Mouse (Mus musculus): ENCODE data around the gene Zscan12. TPM values are rescaled to one million over a fixed set of nuclear protein-coding genes. Genes with fewer than 3 reads are reported as not detected.

Zscan12 gene
- polyA plus RNA-seq, 1 experiment from 2014 or later = 9.7 TPM

DNA sequence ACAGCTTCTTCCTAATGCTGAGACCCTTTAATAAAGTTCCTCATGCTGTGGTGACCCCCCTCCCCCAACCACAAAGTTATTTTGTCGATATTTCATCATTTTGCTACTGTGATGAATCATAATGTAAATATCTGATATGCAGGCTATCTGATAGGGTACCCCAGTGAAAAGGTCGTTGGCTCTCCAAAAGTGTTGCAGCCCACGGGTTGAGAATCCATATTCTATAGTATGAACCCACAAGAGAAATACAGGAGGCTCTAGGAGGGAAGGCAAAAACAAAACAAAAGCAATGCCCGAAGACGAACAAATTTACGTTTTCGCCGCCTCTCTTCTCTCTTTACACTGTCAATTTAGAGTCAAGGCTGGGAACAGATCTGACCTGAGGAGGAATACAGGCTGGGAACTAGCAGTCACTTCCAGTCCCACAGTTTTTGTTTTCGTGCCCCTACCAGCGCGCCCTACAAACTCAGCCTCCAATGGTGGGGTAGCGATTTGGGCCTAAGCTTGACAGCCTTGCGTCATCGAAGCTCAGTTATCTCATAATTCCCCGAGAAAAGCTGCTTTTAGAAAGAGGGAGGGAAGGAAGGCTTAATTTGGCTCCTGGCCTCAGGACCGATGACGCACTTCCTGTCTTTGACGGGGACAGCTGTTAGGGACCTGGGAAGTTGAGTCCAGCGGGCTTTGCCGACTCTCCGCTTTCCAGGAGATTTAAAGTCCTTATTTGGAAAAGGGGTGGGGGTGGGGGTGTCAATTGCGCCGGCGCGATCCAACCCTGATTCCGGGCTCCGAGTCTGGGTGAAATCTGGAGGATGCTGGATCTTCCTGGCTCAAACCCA, 45.6 kb downstream of the Zscan12 start:
- Histone ChIP-seq H3K4me1 (replicated peaks; ENCODE audit: insufficient read depth, low read length) (no peaks in the 10 kb centered on the region; the same call in 1 of the 2 replicates), H3K4me2 (ENCODE audit: low read length) (peak overlapping the region; percentile 57), H3K27me3 (ENCODE audit: insufficient read depth, low read length) (no peaks in the 10 kb centered on the region), H3K36me3 (ENCODE audit: insufficient read depth, low read length) (no peaks in the 10 kb centered on the region), H3K27ac (peak overlapping the region; percentile 58), H3K4me3 (replicated peaks; ENCODE audit: low read depth, low read length) (peak overlapping the region; percentile 38), H3K9ac (ENCODE audit: low read depth, low read length) (peak overlapping the region; percentile 52), H3K9me3 (replicated peaks; ENCODE audit: low read length) (no peaks in the 10 kb centered on the region)
- DNase-seq (ENCODE audit: low spot score) = peak; percentile 96
- peak; percentile 95 for ATAC-seq (replicated peaks; ENCODE audit: low FRiP score, low read depth)
- TF ChIP-seq CTCF (IDR thresholded peaks at IDR 0.05; ENCODE audit: low read depth) = no peak
- WGBS = 3% methylated on average over 27 of the region's 27 CpGs

DNA sequence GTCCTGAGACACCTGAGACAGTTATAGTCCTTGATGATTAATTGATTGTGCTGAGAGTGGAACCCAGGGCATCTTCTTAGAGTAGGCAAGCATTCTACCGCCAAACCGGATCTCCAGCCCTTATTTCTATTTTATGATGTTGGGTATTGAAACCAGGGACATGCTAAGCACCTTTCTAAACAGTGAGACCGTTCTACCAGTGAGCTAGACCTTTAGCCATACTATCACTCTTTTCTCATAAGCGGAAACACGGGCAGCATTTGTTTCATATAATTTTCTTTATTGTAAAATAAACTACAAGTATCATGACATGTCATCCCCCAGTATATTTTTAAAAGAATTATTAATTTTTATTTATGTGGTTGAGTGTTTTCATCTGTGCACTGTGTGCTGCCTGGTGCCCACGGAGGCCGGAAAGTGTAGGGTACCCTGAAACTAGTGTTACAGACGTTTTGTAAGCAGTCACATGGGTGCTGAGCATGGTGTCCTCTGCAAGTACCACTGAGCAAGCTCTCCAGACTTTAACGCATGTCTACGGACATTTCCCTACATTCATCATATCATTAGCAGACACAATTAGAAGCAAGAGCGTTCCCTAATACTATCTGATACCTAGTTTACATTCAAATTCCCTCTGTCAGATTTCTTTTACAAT, 46.3 kb downstream of the Zscan12 start:
- Histone ChIP-seq H3K36me3 (ENCODE audit: insufficient read depth, low read length) (no peaks in the 10 kb centered on the region), H3K27ac (no peak overlapping the region), H3K4me2 (ENCODE audit: low read length) (peak overlapping the region; percentile 57), H3K9me3 (replicated peaks; ENCODE audit: low read length) (no peaks in the 10 kb centered on the region), H3K4me1 (replicated peaks; ENCODE audit: insufficient read depth, low read length) (no peaks in the 10 kb centered on the region; the same call in 1 of the 2 replicates), H3K9ac (ENCODE audit: low read depth, low read length) (peak overlapping the region; percentile 52; the same call in 1 of the 2 replicates), H3K27me3 (ENCODE audit: insufficient read depth, low read length) (no peaks in the 10 kb centered on the region), H3K4me3 (replicated peaks; ENCODE audit: low read depth, low read length) (peak overlapping the region; percentile 38)
- no peak for TF ChIP-seq CTCF (IDR thresholded peaks at IDR 0.05; ENCODE audit: low read depth)
- 54% methylated on average over 11 of the region's 11 CpGs for WGBS
- ATAC-seq (replicated peaks; ENCODE audit: low FRiP score, low read depth) (no peak), DNase-seq (ENCODE audit: low spot score) (no peak)

DNA sequence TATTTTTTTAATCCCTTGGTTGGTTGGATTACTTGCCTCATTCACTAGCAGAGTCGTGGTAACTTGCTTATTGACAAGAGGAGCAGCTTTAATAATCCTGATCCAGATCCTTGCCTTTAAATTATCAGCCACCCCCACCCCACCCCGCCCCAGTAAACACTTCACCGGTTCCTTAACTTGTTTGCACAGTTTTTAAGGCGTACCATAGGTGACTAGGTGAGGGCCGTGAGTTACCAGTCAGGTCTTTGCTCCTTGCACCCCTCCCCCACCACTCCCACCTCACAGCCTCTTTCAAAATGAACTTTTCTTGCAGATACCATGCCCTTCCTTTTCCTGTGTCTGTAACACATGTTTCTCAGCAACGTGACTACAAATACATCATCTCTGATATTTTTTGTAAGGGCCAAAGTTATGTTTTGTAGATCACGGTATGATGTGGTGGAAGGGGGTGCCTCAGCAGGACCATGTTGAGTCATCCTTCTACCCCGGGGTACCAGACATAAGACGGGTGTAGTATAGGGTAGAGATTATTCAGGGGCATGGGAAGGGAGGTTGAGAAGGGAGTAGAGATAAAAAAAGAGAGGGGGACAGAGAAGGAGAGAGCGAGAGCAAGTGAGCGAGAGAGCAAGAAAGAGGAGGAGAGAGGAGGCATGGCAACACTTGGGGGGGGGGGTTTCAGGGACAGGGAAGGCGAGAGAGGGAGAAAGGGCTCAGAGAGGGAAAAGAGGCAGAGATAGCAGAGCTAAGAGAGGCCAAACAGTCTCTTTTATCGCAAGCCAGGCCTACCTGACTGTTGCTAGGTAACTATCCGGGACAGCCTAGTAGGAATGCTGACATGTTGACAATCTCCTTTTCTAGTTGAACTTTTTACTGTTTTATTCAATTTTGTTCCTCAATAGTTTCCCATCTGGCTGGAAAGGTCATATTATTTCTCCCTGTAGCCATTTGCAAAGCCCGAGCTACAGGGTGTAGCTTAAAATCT, 51.9 kb downstream of the Zscan12 start:
- no peak for TF ChIP-seq CTCF (IDR thresholded peaks at IDR 0.05; ENCODE audit: low read depth)
- Histone ChIP-seq H3K27me3 (ENCODE audit: insufficient read depth, low read length) (no peaks in the 10 kb centered on the region), H3K27ac (no peak overlapping the region), H3K36me3 (ENCODE audit: insufficient read depth, low read length) (no peaks in the 10 kb centered on the region), H3K9ac (ENCODE audit: low read depth, low read length) (no peak overlapping the region), H3K9me3 (replicated peaks; ENCODE audit: low read length) (no peaks in the 10 kb centered on the region), H3K4me3 (replicated peaks; ENCODE audit: low read depth, low read length) (no peak overlapping the region), H3K4me1 (replicated peaks; ENCODE audit: insufficient read depth, low read length) (no peaks in the 10 kb centered on the region), H3K4me2 (ENCODE audit: low read length) (no peak overlapping the region)
- ATAC-seq (replicated peaks; ENCODE audit: low FRiP score, low read depth) = no peak
- DNase-seq (ENCODE audit: low spot score) = no peak
- 70% methylated on average over 15 of the region's 15 CpGs for WGBS

DNA sequence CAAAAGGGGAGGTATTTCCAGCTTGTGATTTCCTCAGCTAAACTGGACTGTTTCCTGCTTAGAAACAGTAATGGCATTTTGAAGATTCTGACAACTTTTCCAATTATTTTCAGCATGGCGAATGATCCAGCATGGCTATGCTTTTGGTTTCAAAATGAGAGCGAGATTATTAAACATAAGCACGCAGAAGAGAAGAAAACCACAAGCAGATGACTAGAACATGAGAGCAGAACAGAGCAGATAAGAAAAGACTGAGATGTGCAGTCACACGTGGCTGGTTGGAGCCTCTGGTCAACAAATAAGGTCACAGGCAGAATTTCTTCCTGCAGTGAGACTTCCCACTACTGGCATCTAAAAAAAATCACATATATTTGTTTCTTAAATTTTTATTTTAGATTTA, 52.6 kb downstream of the Zscan12 start:
- Histone ChIP-seq H3K9ac (ENCODE audit: low read depth, low read length) (no peak overlapping the region), H3K4me3 (replicated peaks; ENCODE audit: low read depth, low read length) (no peak overlapping the region), H3K27me3 (ENCODE audit: insufficient read depth, low read length) (no peaks in the 10 kb centered on the region), H3K9me3 (replicated peaks; ENCODE audit: low read length) (no peaks in the 10 kb centered on the region), H3K36me3 (ENCODE audit: insufficient read depth, low read length) (no peaks in the 10 kb centered on the region), H3K27ac (no peak overlapping the region), H3K4me2 (ENCODE audit: low read length) (no peak overlapping the region), H3K4me1 (replicated peaks; ENCODE audit: insufficient read depth, low read length) (no peaks in the 10 kb centered on the region)
- 79% methylated on average over 4 of the region's 4 CpGs for WGBS
- DNase-seq (ENCODE audit: low spot score) (no peak), ATAC-seq (replicated peaks; ENCODE audit: low FRiP score, low read depth) (no peak)
- TF ChIP-seq CTCF (IDR thresholded peaks at IDR 0.05; ENCODE audit: low read depth) = no peak

- H3K9ac ChIP-seq (ENCODE audit: low read depth, low read length) = no peak overlapping the region
- no peak for DNase-seq (ENCODE audit: low spot score)
- no peaks in the 10 kb centered on the region for H3K27me3 ChIP-seq (ENCODE audit: insufficient read depth, low read length)
- no peaks in the 10 kb centered on the region for H3K36me3 ChIP-seq (ENCODE audit: insufficient read depth, low read length)
- H3K4me1 ChIP-seq (replicated peaks; ENCODE audit: insufficient read depth, low read length) = no peaks in the 10 kb centered on the region
- no peaks in the 10 kb centered on the region for H3K9me3 ChIP-seq (replicated peaks; ENCODE audit: low read length)
- H3K4me3 ChIP-seq (replicated peaks; ENCODE audit: low read depth, low read length) = no peak overlapping the region
- no peak overlapping the region for H3K4me2 ChIP-seq (ENCODE audit: low read length)
- 91% methylated on average over 2 of the region's 2 CpGs for WGBS
- no peak for TF ChIP-seq CTCF (IDR thresholded peaks at IDR 0.05; ENCODE audit: low read depth)
- no peak overlapping the region for H3K27ac ChIP-seq
- no peak for ATAC-seq (replicated peaks; ENCODE audit: low FRiP score, low read depth)
These were observed 53.1 kb downstream of the Zscan12 start for GRCm38 (mm10) chr13:21415750-21416149.

Data from kidney, postnatal 0 days (tissue).